Mouse (Mus musculus) neural tube, embryonic 11.5 days (tissue): Measurements from ENCODE around the gene Sde2. TPM values are rescaled to one million over a fixed set of nuclear protein-coding genes. Genes with fewer than 3 reads are reported as not detected.

Source experiments
- ATAC-seq: fragments of 200-750 bp; cut with Nextera tagmentation; 2 replicates; pipeline ENCODE4 v1.8.0; 2017; ENCODE audit warnings: moderate number of reproducible peaks, mild to moderate bottlenecking, moderate TSS enrichment, moderate library complexity; ENCODE audit not compliant: insufficient read depth, low FRiP score, low TSS enrichment
- DNase-seq: peaks from one replicate; pipeline ENCODE4 v3.0.0-alpha.2; 2015; ENCODE audit warnings: low spot score
- H3K27ac ChIP-seq: fragments of 300-500 bp; sonication (generic); 2 replicates; pipeline ENCODE4 v1.5.1; 2014; ENCODE audit warnings: low read depth, mild to moderate bottlenecking, low read length
- H3K27me3 ChIP-seq: fragments of 300-500 bp; sonication (generic); 2 replicates; pipeline ENCODE4 v1.6.1; 2014; ENCODE audit warnings: mild to moderate bottlenecking, low read length, mixed read lengths; ENCODE audit not compliant: control insufficient read depth, insufficient read depth
- H3K36me3 ChIP-seq: fragments of 300-500 bp; sonication (generic); 2 replicates; pipeline ENCODE4 v1.6.1; 2014; ENCODE audit warnings: mild to moderate bottlenecking, low read length, moderate library complexity, mixed read lengths; ENCODE audit not compliant: control insufficient read depth, insufficient read depth
- H3K4me1 ChIP-seq: fragments of 300-500 bp; sonication (generic); 2 replicates; pipeline ENCODE4 v1.6.1; 2014; ENCODE audit warnings: low read length, mixed read lengths; ENCODE audit not compliant: control insufficient read depth, insufficient read depth
- H3K4me2 ChIP-seq: fragments of 300-500 bp; sonication (generic); 2 replicates; pipeline ENCODE4 v1.6.1; 2014; ENCODE audit warnings: low read depth, mild to moderate bottlenecking, moderate library complexity
- H3K4me3 ChIP-seq: fragments of 300-500 bp; sonication (generic); 2 replicates; pipeline ENCODE4 v1.5.1; 2014; ENCODE audit warnings: low read depth, low read length
- H3K9ac ChIP-seq: fragments of 300-500 bp; sonication (generic); 2 replicates; pipeline ENCODE4 v1.6.1; 2014; ENCODE audit warnings: mild to moderate bottlenecking, low read length
- H3K9me3 ChIP-seq: fragments of 300-500 bp; sonication (generic); 2 replicates; pipeline ENCODE4 v1.6.1; 2016; ENCODE audit warnings: low read length; ENCODE audit not compliant: control insufficient read depth
- WGBS: fragments of 180-500 bp; shearing (Covaris S2); extraction: QIAGEN DNeasy Blood & Tissue Kit; methylation state at CpG from one replicate; pipeline ENCODE4 v1.1.7; 2014; 5-methylcytosine and 5-hydroxymethylcytosine counted together
- polyA plus RNA-seq: library from polyadenylated mRNA; unstranded; fragments of >200 nt; fragmentation: Nextera tagmentation; extraction: Ambion mirVana; gene quantifications from 2 replicates; pipeline ENCODE4 v1.2.1, GENCODE M21; 2014

The Sde2 gene
- polyA plus RNA-seq, 1 experiment from 2014 or later, result 37.8 TPM

DNA sequence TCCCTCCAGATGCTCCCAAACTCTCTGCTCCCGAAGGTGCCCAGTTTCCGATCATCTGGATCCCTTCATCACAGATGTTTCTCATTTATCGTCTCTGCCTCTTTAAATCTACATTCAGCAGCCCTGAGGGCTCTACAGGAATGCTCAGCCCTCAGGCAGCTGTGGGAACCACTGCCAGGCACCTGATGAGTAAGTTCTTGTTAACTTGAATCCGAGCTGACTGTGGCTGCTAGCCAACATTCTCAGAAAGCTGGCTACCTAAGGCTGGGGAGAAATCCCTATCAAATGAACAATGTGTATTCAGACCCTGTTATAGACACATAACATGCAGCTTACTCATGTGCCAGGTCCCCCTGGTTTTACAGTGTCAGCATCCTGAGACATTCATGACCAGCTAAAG is 62.9 kb downstream of the Sde2 start:
- Histone ChIP-seq H3K36me3 (no peaks in the 10 kb centered on the region), H3K27ac (no peak overlapping the region), H3K9ac (no peak overlapping the region), H3K4me3 (no peak overlapping the region), H3K4me1 (no peaks in the 10 kb centered on the region; the same call in 1 of the 2 replicates), H3K4me2 (no peak overlapping the region), H3K9me3 (no peaks in the 10 kb centered on the region), H3K27me3 (no peaks in the 10 kb centered on the region)
- ATAC-seq (no peak), DNase-seq (no peak)
- 56% methylated on average over 4 of the region's 4 CpGs for WGBS

DNA sequence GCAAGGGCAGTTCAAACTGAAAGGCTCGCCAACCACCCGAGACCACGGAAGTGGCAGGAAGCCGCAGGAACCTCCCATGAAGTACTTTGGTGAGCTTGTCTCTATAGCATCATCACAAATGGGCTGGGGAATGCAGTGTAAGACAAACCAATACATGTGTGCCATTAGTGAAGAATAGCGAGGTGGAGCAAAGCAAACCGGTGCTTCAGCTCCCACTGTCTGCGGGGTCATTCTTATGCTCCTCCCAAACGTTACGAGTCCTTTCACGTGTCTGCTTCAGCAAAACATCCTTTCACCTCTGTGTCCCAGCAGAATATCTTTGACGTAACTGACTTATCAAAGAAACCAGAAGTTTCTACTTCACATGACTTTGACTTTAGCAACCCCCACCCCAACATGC is 65.5 kb downstream of the Sde2 start:
- ATAC-seq (no peak), DNase-seq (no peak)
- no peaks in the 10 kb centered on the region for H3K9me3 ChIP-seq
- H3K27ac ChIP-seq, result no peak overlapping the region
- H3K4me2 ChIP-seq, result no peak overlapping the region
- WGBS, result 91% methylated on average over 11 of the region's 11 CpGs
- no peak overlapping the region for H3K4me3 ChIP-seq
- H3K36me3 ChIP-seq, result no peaks in the 10 kb centered on the region
- no peaks in the 10 kb centered on the region for H3K4me1 ChIP-seq
- no peak overlapping the region for H3K9ac ChIP-seq
- no peaks in the 10 kb centered on the region for H3K27me3 ChIP-seq

DNA sequence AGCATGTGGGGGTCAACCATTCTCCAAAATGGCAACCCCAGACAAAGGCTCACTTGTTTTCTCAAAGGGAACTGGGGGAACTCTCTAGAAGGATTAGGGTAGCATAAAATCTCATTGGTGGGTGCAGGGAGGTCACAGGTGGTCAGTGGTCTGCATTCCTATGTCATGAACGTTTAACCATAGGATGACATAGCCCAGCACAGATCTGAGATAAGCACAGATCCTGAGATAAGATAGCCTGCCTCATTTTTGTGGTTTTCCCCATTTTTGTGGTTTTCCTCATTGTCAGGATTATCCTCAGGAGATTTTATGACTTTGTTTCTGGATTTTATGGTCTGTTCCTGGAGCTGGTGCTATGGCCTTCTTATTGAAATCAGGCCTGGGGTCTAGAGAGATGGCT is 66.1 kb downstream of the Sde2 start:
- ATAC-seq (no peak), DNase-seq (no peak)
- no peaks in the 10 kb centered on the region for H3K36me3 ChIP-seq
- no peaks in the 10 kb centered on the region for H3K27me3 ChIP-seq
- H3K4me3 ChIP-seq, result no peak overlapping the region
- no peaks in the 10 kb centered on the region for H3K9me3 ChIP-seq
- H3K27ac ChIP-seq, result no peak overlapping the region
- H3K4me2 ChIP-seq, result no peak overlapping the region
- no peaks in the 10 kb centered on the region for H3K4me1 ChIP-seq
- 63% methylated on average over 1 of the region's 1 CpGs for WGBS
- H3K9ac ChIP-seq, result no peak overlapping the region

Other genes with a start within 250 kb of the Sde2 start
- 21.3 and 22.2 TPM in 2 replicates for gene Lin9, start 210.0 kb upstream of the Sde2 start, polyA plus RNA-seq
- 0.09 and 0.27 TPM in 2 replicates for gene Mixl1, start 154.1 kb upstream of the Sde2 start, polyA plus RNA-seq
- 23.1 and 24.6 TPM in 2 replicates for gene Acbd3, start 125.1 kb upstream of the Sde2 start, polyA plus RNA-seq
- 3,301 and 3,463 TPM in 2 replicates for gene H3f3a, start 37.2 kb upstream of the Sde2 start, polyA plus RNA-seq
- not detected in 2 replicates for gene Lefty2, start 42.0 kb downstream of the Sde2 start, polyA plus RNA-seq
- gene Pycr2, start 53.2 kb downstream of the Sde2 start, polyA plus RNA-seq, result 94.7 and 113 TPM in 2 replicates
- 0.39 and 0.41 TPM in 2 replicates for gene Lefty1, start 83.9 kb downstream of the Sde2 start, polyA plus RNA-seq
- gene Tmem63a, start 91.2 kb downstream of the Sde2 start, polyA plus RNA-seq, result 2.6 and 3.1 TPM in 2 replicates
- 1.6 and 2.7 TPM in 2 replicates for gene Ephx1, start 169.8 kb downstream of the Sde2 start, polyA plus RNA-seq
- gene 9130409I23Rik, start 200.1 kb downstream of the Sde2 start, polyA plus RNA-seq, result not detected in 2 replicates